Mouse (Mus musculus): ENCODE measurements at regions not wholly inside any gene's neighbourhood (a gene's known extent, or its start where the extent isn't known, plus 50 kb on each side); places are given as distances from the start of the nearest gene placed in this dataset.
A peak's percentile ranks its signal among the peaks of the same experiment; 100 is the strongest.
"Not testable (repeated sequence)": the region's sequence is repeated elsewhere in the genome, so short reads cannot be mapped to it uniquely, and the experiment has no call there.

- H3K27me3 ChIP-seq; H3K9me3 ChIP-seq; H3K36me3 ChIP-seq; H3K4me2 ChIP-seq (replicated peaks); H3K9ac ChIP-seq (replicated peaks); ATAC-seq; H3K4me3 ChIP-seq (replicated peaks); H3K4me1 ChIP-seq (replicated peaks); H3K27ac ChIP-seq: not testable (repeated sequence)
- WGBS = 95% methylated on average over 3 of the region's 3 CpGs
These were observed 98.7 kb upstream of the Lin7c start for GRCm38 (mm10) chr2:109791921-109792320.

GRCm38 (mm10) chr2:109816993-109817392 lies 73.7 kb upstream of the Lin7c start:
- H3K4me1 ChIP-seq (replicated peaks) = no peaks in the 10 kb centered on the region
- no peaks in the 10 kb centered on the region for H3K36me3 ChIP-seq
- no peaks in the 10 kb centered on the region for H3K9me3 ChIP-seq
- no peak overlapping the region for H3K4me2 ChIP-seq (replicated peaks)
- no peak overlapping the region for H3K27ac ChIP-seq
- H3K9ac ChIP-seq (replicated peaks) = no peak overlapping the region
- WGBS = 67% methylated on average over 1 of the region's 1 CpGs
- H3K27me3 ChIP-seq = no peaks in the 10 kb centered on the region
- H3K4me3 ChIP-seq (replicated peaks) = no peak overlapping the region
- no peak for ATAC-seq

GRCm38 (mm10) chr2:109820357-109820756 lies 70.3 kb upstream of the Lin7c start:
- Histone ChIP-seq H3K9ac (replicated peaks) (no peak overlapping the region), H3K4me2 (replicated peaks) (no peak overlapping the region), H3K9me3 (no peaks in the 10 kb centered on the region), H3K4me3 (replicated peaks) (no peak overlapping the region), H3K27ac (no peak overlapping the region), H3K4me1 (replicated peaks) (no peaks in the 10 kb centered on the region), H3K27me3 (no peaks in the 10 kb centered on the region), H3K36me3 (no peaks in the 10 kb centered on the region)
- 82% methylated on average over 6 of the region's 6 CpGs for WGBS
- no peak for ATAC-seq

- Histone ChIP-seq H3K27me3 (no peaks in the 10 kb centered on the region), H3K4me1 (replicated peaks) (no peaks in the 10 kb centered on the region), H3K9ac (replicated peaks) (no peak overlapping the region), H3K4me2 (replicated peaks) (no peak overlapping the region), H3K4me3 (replicated peaks) (no peak overlapping the region), H3K9me3 (no peaks in the 10 kb centered on the region), H3K36me3 (no peaks in the 10 kb centered on the region), H3K27ac (no peak overlapping the region)
- 92% methylated on average over 1 of the region's 1 CpGs for WGBS
- ATAC-seq = no peak
These were observed 69.8 kb upstream of the Lin7c start for GRCm38 (mm10) chr2:109820869-109821268.

- 82% methylated on average over 4 of the region's 4 CpGs for WGBS
- no peaks in the 10 kb centered on the region for H3K36me3 ChIP-seq
- no peak overlapping the region for H3K27ac ChIP-seq
- peak; percentile 78 for ATAC-seq
- H3K27me3 ChIP-seq = no peaks in the 10 kb centered on the region
- H3K9me3 ChIP-seq = no peaks in the 10 kb centered on the region
- no peak overlapping the region for H3K9ac ChIP-seq (replicated peaks)
- no peak overlapping the region for H3K4me3 ChIP-seq (replicated peaks)
- no peaks in the 10 kb centered on the region for H3K4me1 ChIP-seq (replicated peaks)
- no peak overlapping the region for H3K4me2 ChIP-seq (replicated peaks)
These were observed 67.4 kb upstream of the Lin7c start for GRCm38 (mm10) chr2:109822993-109823830.

GRCm38 (mm10) chr2:109840258-109840657 lies 50.4 kb upstream of the Lin7c start:
- H3K4me1 ChIP-seq (replicated peaks) = no peaks in the 10 kb centered on the region
- H3K27me3 ChIP-seq = no peaks in the 10 kb centered on the region
- no peaks in the 10 kb centered on the region for H3K9me3 ChIP-seq
- H3K9ac ChIP-seq (replicated peaks) = no peak overlapping the region
- no peak overlapping the region for H3K4me3 ChIP-seq (replicated peaks)
- no peak overlapping the region for H3K4me2 ChIP-seq (replicated peaks)
- H3K36me3 ChIP-seq = no peaks in the 10 kb centered on the region
- 95% methylated on average over 2 of the region's 2 CpGs for WGBS
- H3K27ac ChIP-seq = no peak overlapping the region
- no peak for ATAC-seq

Data from midbrain, embryonic 13.5 days (tissue).